Mouse (Mus musculus): ENCODE data around the gene Ap1ar.

GRCm38 (mm10) chr3:127790234-127791055 is 46.9 kb downstream of the Ap1ar start:
- no peak for TF ChIP-seq POLR2A (IDR thresholded peaks at IDR 0.05; ENCODE audit: borderline replicate concordance, extremely low read depth, low read depth, low read length)
- TF ChIP-seq CTCF (IDR thresholded peaks at IDR 0.05; ENCODE audit: insufficient read depth, low read length): no peak
